Mouse (Mus musculus): ENCODE results near the gene F11r. TPM values are rescaled to one million over a fixed set of nuclear protein-coding genes. Genes with fewer than 3 reads are reported as not detected.
"Not testable (repeated sequence)": the region's sequence is repeated elsewhere in the genome, so short reads cannot be mapped to it uniquely, and the experiment has no call there.

Gene F11r
- polyA plus RNA-seq, 1 experiment: 78.9 TPM

DNA sequence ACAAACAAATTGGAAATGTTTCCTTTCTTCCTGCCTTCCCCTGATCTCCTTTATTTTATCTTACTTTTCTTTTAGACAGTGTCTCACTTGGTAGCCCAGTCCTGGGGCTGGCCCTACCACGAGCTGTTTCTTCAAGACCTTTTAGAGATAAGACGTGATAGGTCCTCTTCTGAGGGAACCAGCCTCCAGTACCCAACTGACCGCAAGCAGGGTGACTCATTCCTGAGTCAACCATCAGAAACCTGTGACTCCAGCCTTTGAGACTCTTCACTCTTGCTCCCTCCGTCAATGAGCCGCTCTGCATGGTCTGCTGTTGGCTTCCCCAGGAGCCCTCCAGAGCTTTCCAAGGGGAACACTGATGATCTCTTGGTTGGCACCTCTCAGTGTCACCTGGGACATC lies 33.6 kb downstream of the F11r start:
- DNase-seq (ENCODE audit: low read depth): no peak

DNA sequence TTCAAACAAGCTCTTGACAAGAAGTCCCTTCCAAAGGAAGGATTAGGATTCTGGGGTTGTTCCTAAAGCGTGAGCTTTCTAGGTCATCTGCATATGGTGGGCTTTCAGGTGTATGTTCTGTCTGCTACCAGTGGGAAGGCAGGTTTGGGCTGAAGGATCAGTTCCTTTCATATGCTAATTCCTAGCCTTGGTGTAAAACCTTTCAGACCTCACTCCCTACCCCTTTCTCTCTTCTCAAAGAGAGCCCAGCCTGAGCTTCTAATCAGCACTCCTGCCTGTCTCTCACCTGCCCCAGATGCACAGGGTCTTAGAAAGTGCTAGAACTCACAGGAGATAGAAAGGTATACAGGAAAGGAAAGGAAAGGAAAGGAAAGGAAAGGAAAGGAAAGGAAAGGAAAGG lies 34.1 kb downstream of the F11r start:
- DNase-seq (ENCODE audit: low read depth): no peak

DNA sequence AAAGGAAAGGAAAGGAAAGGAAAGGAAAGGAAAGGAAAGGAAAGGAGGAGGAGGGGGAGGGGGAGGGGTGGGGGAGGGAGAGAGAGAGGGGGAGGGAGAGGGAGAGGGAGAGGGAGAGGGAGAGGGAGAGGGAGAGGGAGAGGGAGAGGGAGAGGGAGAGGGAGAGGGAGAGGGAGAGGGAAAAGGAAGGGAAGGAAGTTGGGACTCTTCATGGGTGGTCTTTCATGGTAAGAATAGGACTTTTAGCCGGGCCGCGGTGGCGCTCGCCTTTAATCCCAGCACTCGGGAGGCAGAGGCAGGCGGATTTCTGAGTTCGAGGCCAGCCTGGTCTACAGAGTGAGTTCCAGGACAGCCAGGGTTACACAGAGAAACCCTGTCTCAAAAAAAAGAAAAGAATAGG lies 34.6 kb downstream of the F11r start:
- DNase-seq (ENCODE audit: low read depth): not testable (repeated sequence)

DNA sequence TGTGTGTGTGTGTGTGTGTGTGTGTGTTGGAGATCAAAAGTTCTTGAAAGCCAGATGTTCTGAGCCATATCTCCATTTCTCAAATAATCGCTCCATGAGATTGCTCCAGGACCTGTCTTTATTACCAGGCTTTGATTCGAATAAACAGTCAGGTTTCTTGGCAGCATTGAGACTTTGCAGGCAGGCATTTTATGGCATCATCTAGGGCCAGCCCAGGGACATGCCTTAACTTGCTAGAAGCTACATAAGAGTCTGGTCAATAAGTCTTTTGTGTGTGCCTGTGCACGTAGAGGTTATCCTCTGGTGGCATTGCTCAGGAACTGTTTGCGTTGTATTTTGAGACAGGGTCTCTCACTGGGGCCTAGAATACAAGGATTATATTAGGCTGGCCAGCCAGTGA lies 36.2 kb downstream of the F11r start:
- peak; percentile 88 for DNase-seq (ENCODE audit: low read depth)

DNA sequence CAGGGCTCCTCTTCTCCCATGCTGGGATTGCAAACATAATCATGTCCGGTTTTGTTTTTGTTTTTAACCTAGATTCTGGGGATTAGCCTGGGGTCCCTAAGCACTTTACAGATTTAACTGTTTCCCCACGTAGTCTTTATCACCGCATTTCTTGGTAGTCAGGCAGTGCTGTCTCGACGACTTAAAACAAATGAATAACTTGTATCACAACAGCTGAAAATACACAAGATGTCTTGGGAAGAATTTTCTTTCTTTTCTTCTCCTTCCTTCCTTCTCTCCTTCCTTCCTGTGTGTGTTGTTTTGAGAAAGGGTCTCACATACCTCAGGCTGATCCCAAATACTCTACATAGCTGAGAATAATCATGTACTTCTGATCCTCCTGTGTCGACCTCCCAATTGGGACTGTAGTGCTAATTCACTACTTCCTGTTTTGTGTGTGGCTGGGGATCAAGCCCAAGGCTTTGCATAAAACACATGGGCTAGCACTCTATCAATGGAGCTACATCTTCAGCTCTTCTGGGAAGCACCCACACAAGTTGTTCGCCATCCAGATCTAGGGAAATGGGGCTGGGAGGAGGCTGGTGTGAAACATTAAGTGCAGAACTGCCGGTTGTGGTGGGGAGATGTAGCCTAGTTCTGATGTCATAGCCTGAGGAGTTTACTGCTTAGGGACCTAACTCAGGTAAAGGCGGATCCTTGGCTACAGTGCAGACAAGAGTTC lies 36.7 kb downstream of the F11r start:
- no peak for DNase-seq (ENCODE audit: low read depth)

DNA sequence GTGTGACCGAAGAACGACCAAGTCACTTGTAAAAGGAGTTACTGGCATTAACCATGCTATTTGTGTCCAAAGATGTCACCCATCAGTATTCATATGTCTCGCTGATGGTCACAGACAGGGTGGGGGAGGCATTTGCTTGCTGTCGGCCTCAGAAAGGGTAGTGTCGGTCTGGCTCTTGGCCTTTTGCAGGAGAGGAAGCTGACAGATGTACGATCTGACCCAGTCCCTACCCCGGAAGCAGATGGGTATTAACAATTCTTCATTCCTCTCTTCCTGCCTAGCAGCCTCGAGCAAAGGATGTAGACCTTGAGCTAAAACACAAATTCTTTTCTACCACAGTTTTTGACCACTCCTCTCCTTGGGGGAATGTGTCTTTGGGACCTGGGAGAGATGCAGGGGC lies 39.8 kb downstream of the F11r start:
- no peak for DNase-seq (ENCODE audit: low read depth)

DNA sequence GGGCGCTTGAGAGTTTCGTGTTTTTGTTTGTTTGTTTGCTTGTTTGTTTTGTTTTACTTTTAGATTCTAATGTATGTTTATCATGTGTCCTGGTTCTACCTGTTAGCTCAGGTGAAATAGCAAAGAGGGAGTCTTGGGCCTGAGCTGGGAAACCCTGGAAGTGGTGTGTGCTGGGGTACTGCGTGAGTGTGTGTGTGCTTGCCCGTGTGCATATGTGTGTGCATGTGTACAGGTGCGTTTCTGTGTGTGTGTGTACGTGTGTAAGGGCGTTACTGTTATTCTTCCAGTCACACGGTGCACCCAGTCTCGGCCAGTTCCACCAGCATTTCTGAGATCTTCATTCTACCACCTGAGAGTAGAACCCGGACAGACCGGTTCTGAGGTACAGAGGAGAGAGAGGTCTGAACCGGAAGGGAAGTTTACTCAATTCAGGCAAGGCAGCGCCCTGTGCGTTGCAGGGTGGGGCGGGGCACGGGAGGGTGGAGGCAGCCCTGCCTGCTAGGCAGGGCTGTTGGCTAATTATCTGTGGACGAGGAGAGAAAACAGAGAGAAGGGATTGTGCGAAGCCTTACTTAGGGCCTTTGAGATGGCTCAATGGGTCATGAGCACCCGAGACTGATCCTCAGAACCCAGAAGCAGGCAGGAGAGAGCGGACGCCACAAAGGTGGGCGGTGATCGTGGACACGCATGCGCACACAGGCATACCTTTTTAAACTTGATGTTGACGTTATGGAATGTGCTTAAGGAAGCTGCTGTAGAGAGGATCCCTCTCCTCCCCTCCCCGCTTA lies 40.6 kb downstream of the F11r start:
- no peak for DNase-seq (ENCODE audit: low read depth)

DNA sequence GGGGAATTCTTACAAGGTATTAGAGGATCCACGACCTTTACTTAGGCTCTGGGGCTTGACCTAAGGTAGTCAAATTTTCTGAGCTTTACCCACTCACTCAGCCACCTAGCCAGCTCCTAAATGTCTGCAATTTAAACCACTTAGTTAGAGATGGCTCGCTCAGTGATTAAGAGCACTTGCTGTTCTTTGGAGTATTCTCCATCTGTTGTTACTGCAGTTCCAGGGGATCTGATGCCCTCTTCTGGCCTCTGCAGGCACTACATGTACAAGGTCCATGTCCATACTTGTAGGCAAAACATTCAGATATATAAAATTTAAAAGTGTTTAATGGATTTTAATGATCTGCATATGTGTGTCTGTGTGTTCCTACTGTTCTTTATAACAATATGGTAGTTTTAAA lies 41.6 kb downstream of the F11r start:
- no peak for DNase-seq (ENCODE audit: low read depth)

DNA sequence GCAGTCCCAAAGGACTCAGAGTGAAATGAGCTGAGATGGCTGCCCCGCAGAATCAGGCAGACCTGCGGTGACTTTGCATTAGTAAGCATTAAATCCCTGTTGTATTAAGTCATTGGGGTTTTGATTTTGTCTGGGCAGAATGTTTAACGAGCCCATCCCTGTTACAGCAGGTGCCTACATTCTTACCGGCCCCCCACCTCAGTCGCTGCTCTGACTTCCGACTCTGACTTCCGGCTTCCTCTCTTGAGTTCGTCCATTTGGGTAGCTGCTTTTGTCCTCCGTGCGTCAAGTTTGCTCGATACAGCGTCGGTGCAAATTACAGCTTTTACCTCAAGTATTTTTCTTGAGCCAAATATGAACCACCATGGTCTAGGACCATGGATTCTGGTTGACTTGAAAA lies 56.9 kb downstream of the F11r start:
- no peak for DNase-seq (ENCODE audit: low read depth)

DNA sequence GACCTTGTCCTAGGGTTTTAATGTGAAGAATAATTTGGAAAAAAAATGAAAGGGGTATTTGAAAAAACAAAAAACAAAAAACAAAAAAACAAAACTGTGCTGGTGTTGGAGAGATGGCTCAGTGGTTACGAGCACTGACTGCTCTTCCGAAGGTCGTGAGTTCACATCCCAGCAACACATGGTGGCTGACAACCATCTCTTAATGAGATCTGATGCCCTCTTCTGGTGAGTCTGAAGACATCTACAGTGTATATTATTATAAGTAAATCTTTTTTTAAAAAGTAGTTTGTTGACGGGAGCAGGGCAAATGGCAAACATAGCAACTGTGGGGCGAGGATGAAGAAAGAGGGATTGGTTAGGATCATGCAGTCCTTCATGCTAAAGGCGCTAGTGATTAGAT lies 58.0 kb downstream of the F11r start:
- DNase-seq (ENCODE audit: low read depth): no peak

DNA sequence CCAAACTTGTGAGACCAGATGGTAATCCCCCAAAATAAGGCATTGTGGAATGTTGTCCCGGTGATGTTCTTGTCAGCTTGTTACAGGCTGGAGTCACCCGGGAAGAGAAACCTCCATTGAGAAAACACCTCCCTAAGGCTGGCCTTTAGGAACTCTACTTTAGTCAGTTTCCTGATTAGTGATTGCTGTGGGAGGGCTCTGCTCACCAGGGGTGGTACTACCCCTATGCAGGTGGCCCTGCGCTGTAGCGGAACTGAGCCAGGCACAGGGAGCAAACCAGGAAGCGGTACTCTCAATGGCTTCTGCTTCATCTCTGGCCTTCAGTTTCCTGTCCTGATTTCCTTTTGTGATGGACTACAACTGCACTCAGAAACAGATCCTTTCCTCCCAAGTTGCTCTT lies 62.5 kb downstream of the F11r start:
- DNase-seq (ENCODE audit: low read depth): no peak

DNA sequence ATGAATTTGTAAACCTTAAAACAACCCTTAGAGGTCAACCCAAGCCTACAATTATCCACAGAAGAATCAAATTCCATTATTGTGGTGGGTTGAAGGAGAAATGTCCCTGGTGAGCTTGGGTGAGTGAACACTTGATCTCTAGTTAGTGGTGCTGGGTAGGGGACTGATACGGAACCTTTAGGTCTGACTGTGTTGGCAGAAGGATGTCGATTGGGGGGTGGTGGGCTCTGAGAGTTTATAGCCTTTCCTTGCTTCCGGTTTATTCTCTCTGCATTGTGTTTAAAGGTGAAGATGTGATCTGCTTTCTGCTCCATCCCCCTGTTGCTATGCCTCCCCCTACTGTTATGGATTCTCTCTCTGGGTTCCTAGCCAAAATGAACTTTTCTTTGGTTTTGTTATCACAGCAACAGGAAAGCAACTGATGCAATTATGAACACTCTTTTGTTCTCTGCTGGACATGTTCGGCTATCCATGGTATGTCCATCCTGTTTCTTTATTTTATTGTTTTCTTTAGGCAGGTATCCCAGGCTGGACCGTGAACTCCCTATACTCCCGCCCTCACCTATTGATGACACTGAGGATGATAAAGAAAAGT lies 63.8 kb downstream of the F11r start:
- DNase-seq (ENCODE audit: low read depth): no peak

DNA sequence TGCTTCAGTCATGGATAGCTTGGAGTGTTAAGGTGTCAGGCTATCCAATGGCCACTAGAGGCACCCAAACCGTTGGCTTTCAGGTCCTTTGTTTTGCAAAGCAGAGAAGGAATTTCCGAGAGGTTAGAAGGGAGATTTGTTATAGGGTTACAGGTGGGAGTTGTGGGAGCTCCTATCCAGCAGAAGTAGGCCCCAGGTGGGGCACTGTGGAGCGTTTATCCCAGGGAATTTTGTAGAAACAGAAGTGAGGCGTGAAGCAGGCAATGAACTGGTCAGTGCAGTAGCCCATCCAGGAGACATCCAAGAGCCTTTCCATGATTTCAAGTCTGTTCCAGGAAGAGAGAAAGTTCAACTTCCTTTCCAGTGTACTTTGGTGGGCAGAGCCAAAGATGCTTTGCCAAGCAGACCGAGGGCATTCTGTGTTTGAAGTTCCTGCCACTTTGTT lies 64.3 kb downstream of the F11r start:
- no peak for DNase-seq (ENCODE audit: low read depth)

DNA sequence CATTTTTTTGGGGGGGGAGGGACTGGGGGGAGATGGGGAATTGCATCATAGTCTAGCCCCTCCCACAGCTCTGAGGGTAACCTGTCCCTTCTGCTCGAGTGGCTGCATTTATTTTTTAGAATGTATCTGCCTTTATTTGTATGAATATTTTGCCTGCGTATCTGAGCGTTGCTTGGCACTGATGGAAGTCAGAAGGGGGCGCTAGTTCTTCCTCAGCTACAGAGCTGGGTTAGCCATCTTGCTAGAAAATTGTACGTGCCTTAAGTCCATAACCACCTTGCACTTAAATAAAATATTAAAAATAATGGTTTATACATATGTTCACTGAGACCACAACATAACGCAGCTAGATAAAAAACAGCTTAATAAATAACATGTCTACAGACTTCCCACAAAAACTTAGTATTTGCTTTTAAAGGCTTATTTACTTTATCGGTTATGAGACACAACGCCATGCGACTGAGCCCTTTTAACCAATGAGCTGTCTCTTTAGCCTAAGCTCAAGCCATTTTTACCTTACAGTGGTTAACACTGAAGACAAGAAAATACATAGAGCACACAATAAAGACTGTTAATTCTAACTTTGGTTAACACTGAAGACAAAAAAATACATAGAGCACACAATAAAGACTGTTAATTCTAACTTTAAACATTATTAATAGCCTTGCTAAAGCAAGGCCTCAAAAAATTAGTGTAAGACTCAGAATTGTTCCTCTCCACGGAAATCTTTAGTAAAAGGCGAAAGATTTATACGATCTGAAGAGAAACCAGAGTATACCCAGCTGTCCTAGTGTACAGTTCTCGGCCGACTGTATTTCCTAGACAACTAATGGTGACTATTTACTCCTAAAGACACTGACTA lies 65.3 kb downstream of the F11r start:
- no peak for DNase-seq (ENCODE audit: low read depth)

DNA sequence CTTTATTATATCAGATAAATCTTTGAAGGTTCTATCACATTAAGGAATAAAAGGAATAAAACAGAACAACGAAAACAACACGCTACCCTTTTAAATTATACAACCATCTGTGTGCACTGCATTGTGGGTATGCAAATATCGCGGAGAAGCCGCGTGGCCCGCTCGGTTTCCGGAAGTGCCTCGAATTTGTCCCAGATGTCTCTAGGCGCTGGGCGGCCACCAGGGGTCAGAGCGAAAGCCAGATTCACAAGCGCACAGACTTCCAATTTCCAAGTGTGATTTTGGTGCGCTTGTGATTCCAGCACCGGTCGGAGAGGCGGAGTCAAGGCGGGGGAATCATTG lies 65.9 kb downstream of the F11r start, which contains the start of gene Alyref2:
Gene Alyref2 (plus strand): TSS at position 229 of the 342 bp plus-strand sequence.
- no peak for DNase-seq (ENCODE audit: low read depth)

DNA sequence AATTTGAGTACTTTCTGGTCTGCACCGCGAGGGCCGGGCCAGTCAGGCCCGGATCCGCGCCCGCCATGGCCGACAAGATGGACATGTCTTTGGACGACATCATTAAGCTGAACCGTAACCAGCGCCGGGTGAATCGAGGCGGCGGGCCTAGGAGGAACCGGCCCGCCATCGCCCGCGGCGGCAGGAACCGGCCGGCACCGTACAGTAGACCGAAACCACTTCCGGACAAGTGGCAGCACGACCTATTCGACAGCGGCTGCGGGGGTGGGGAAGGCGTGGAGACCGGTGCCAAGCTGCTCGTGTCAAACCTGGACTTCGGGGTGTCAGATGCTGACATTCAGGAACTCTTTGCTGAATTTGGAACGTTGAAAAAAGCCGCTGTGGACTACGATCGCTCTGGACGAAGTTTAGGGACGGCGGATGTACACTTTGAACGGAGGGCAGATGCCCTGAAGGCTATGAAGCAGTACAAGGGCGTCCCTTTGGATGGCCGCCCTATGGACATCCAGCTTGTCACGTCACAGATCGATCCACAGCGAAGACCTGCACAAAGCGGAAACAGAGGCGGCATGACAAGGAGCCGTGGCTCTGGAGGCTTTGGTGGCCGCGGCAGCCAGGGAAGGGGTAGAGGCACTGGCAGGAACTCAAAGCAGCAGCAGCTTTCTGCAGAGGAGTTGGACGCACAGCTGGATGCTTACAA lies 66.4 kb downstream of the F11r start:
- peak; percentile 22 for DNase-seq (ENCODE audit: low read depth)

DNA sequence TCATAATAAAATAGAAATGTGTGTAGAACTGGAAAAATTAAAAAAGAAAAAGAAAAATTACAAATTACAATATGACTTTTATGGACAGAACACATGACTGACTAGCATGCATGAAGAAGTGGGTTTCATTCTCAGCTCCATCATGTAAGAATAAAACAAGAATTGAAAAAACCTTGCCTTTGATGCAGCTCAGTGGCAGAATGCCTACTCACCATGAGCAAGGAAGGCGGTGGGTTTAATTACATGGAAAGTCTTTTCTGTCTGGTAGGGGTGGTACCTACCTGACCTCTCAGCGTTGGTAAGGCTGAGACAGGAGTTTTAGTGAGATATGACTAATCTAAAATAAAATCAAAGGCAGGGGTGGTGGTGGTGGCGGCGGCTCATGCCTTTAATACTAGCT lies 67.3 kb downstream of the F11r start:
- DNase-seq (ENCODE audit: low read depth): no peak

DNA sequence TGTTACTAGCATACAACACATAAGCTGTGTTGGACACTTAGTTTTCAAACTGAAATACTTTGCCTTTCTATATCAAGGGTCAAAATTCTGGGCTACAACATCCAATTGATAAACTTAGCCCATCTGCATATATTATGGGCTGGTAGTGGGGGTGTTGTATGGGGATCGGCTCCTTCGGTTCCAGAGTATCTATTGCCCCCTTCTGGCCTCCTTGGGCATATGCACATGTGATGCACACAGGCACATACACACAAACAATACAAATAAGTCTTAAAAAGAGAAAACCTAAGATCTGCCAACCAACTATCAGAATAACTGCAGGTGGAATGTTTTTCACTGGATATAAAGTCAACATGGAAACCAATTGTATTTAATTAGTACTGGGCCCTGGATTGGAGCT lies 75.9 kb downstream of the F11r start:
- DNase-seq (ENCODE audit: low read depth): no peak

DNA sequence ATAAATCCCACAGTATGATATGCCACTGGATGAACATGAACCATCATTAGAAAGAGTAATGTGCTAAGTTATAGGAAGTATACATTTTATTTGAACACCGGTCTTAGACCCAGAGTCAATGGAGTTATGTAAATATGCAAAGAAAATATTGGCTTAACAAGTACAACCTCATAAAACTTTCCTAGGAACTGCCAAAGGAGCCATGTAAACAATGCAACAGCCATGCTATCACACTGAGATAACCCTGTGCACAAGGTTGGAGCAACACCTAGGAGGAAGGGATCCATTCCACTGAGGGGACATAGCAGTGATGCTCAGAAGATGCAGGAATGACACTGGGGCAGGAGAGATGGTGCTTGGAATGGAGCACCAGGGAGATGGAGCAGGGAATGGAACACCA lies 76.4 kb downstream of the F11r start:
- DNase-seq (ENCODE audit: low read depth): no peak

Measured in gonadal fat pad, adult 2 months (tissue).